Mouse (Mus musculus): ENCODE results near the gene Ocrl.

The Ocrl gene

DNA sequence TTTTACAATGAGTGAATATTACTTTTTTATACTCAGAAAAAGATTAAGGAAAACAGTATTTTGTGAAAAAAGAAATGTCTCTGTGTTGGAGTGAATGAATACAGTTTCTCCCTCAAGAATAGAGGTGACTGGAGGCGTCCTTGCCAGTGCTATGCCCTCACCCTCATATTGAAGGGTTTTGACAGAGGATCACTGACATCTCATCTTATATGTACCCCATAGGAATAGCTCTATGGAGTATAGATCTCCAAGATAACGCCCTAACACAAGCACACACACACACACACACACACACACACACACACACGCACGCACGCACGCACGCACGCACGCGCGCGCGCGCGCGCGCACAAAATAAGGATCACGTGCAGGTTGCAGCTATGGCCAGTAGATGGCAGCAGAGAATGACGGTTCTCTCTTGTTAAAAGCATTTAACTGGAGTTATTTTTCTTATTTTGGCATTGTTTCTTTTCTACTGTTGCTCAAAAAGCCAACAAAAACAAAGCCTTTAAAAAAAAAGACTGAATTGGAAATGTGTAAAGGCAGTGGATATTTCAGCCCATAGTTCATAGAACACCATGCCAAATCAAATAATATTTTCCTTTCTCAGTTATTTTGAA is 72.9 kb downstream of the Ocrl start:
- peak; percentile 74 for DNase-seq (ENCODE audit: low spot score)

- DNase-seq (ENCODE audit: low spot score): peak; percentile 46
Measured at GRCm38 (mm10) chrX:47988024-47988423, 75.8 kb downstream of the Ocrl start.

- peak; percentile 79 for DNase-seq (ENCODE audit: low spot score)
Measured at GRCm38 (mm10) chrX:47992606-47993005, 80.4 kb downstream of the Ocrl start.

DNA sequence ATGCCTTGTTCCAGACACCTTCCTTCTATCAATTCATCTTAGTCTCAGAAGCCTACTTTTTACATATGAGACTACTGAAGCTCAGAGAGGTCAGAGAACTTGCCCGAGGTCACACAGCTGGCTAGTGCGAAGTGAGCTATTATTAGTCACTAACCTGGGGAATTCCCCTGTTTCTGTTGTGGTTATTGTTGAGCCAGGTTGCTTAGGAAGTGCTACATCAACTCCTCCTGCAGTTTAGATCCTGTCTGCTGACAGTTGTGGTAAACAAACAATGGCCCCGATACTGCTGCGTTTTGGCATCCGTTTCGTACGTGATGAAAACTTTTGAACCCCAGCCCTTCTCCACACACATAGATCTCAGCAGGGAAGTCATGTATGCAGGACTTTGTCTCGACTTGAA is 86.2 kb downstream of the Ocrl start:
- no peak for DNase-seq (ENCODE audit: low spot score)

DNA sequence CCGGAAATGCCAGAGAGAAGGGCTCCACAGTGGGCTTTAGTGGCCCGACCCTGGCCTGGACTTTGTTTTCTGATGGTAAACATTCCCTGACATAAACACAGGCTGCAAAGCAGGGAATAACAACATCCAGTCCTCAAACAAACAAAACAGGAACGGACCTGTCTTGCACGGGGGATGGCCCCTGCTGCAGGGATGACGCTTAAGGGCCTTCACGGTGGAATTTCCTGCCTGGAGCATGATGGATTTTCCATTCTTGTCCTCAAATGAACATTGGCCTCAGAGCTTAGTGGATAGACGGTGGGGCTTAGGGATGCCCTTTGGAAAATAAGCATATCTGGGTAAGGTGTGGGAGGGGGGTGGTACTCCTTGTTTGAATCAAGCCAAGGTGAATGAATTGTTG is 89.0 kb downstream of the Ocrl start:
- no peak for DNase-seq (ENCODE audit: low spot score)

- DNase-seq (ENCODE audit: low spot score): peak; percentile 43
Measured at GRCm38 (mm10) chrX:48004786-48005185, 92.6 kb downstream of the Ocrl start.

DNA sequence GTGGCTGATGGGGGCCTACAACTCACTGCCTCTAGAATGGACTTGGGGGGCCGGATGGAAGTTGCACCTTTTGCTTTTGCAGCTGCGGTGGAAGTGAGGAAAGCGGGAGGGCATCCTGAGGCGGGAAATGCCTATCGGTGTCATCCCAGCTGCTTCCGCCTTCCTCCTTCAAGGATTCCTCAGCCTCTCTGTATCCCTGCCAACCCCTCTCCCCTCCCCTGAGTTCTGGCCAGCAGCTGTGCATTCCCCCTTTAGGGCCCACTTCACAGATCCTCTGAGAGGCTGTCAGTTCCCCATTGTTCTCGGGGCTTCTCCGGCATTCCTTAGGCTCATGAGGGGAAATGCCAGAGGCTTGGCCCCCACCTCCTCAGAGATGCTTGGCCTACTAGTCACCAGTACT is 93.9 kb downstream of the Ocrl start:
- DNase-seq (ENCODE audit: low spot score): no peak

DNA sequence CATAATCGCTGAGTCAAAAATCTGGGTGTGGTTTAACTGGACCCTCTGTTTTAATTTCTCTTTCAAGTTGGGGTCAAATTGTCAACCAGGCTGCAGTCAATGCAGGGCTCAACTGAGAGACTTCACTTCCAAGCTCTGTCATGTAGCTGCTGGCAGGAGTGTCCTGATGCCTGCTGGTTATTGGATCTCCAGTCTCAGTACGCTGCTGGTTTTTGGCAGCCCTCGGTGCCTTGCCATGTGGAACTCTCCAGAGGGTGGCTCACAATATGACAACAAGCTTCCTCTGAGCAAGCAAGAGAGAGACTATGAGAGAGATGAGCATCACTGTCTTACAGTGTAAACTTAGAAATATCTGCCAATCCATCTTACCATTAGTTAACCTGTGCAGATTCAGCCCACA is 99.5 kb downstream of the Ocrl start:
- DNase-seq (ENCODE audit: low spot score): no peak

Data from adipocyte (in vitro differentiated cells).